19 mouse cellular contexts compared by ENCODE assay signal in genomic region chr4:149475096-149475495, GRCm38 (mm10). TPM values are rescaled to one million over a fixed set of nuclear protein-coding genes. Genes with fewer than 3 reads are reported as not detected.
"Had no signal": no experiment of that assay in that cellular context is flagged by ENCODE, and none has a peak within 500 bp of the region (broad histone marks: within the 10 kb centered on the region; RNA-seq: fewer than 3 reads in every experiment).

No protein-coding gene starts in this region.

- H3K9ac ChIP-seq: limb, embryonic 13.5 days; liver, embryonic 14.5 days; midbrain, embryonic 12.5 days; neural tube, embryonic 13.5 days; stomach, embryonic 15.5 days had no signal

- H3K4me1 ChIP-seq: limb, embryonic 13.5 days; midbrain, embryonic 12.5 days; neural tube, embryonic 13.5 days; stomach, embryonic 15.5 days had no signal

- H3K4me3 ChIP-seq: limb, embryonic 13.5 days; midbrain, embryonic 12.5 days; neural tube, embryonic 13.5 days; stomach, embryonic 15.5 days had no signal

- DNase-seq: kidney, adult 11 months; kidney, postnatal 14 days; layer of hippocampus, postnatal 36 days; lung, adult 18-20 months; right cerebral cortex, postnatal 14 days; thymus, adult 2 months; thymus, postnatal 25 days had no signal

- H3K27me3 ChIP-seq: limb, embryonic 13.5 days; midbrain, embryonic 12.5 days; neural tube, embryonic 13.5 days; stomach, embryonic 15.5 days had no signal

- H3K27ac ChIP-seq: limb, embryonic 13.5 days; liver, embryonic 14.5 days; midbrain, embryonic 12.5 days; neural tube, embryonic 13.5 days; stomach, embryonic 15.5 days had no signal

- H3K4me2 ChIP-seq: limb, embryonic 13.5 days; midbrain, embryonic 12.5 days; neural tube, embryonic 13.5 days; stomach, embryonic 15.5 days had no signal

- H3K9me3 ChIP-seq: limb, embryonic 13.5 days; midbrain, embryonic 12.5 days; neural tube, embryonic 13.5 days; stomach, embryonic 15.5 days had no signal

RNA-seq across cellular contexts. Expression of gene Tmem274, which starts 2.1 kb away (rescaled TPM):
- total RNA-seq: layer of hippocampus, postnatal 36 days; left cerebral cortex, adult 8-10 months; left cerebral cortex, postnatal 36 days; liver, adult 2 months; megakaryocyte-erythroid progenitor cell, adult 5-6 weeks had no signal
- polyA plus RNA-seq: large intestine, adult 2 months; liver, adult 2 months; liver, embryonic 14.5 days; neural tube, embryonic 13.5 days; spleen, adult 2 months; thymus, adult 2 months; urinary bladder, adult 2 months had no signal

RNA-seq across cellular contexts. Expression of gene Rbp7, which starts 20.3 kb away (rescaled TPM):
- total RNA-seq: layer of hippocampus, postnatal 36 days; left cerebral cortex, adult 8-10 months; liver, adult 2 months; megakaryocyte-erythroid progenitor cell, adult 5-6 weeks had no signal
- polyA plus RNA-seq: liver, adult 2 months; liver, embryonic 14.5 days; midbrain, embryonic 12.5 days; neural tube, embryonic 13.5 days; spleen, adult 2 months had no signal
